Mouse (Mus musculus) fat pad, adult 2 months (tissue): ENCODE data around the gene Tmcc3.

ENCODE experiments used
- DNase-seq: peaks from one replicate; pipeline ENCODE4 v3.0.0-alpha.2; 2011; ENCODE audit warnings: low read depth, low spot score; ENCODE audit errors: extremely low read depth

Gene Tmcc3

DNA sequence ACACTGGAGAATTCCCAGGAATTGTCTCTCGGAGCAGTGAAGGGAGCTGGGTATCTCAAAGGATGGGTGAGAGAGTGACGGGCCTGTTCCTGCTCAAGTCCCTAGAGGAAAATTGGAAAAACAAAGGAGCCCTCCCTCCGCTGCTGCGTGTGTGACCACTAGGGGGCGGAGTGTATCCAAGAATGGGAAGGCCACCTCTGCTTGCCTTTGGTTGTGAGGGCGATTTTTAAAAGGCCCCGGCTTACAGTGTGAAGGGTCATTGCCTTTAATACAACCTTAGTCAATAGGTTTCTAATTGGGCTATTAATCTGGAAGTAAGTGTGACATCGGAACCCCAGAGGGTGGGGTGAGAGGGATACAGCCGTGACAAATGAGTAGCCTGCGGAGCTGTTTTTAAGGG, 311.9 kb downstream of the Tmcc3 start:
- no peak for DNase-seq

GRCm38 (mm10) chr10:94625036-94625435, 313.3 kb downstream of the Tmcc3 start:
- DNase-seq = no peak

DNA sequence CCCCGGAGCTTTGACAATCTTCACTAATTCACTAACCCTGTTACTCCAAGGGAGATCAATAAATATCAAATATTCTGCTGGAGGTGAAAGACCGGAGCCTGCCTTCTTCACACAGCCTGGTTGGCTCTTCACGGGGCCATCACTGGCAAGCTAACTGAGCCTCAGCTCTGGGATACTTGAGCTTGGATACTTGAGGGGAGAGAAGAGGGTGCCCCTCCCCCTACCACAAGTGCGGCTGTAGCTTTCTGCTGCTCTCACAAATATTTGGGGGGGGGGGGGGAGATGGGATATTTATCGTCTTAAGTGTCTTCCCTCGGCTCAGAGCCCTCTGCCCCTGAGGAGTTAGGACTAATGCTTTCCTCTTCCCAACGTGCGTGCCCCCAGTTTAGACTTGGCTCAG, 313.9 kb downstream of the Tmcc3 start:
- DNase-seq = no peak

- no peak for DNase-seq
Measured at GRCm38 (mm10) chr10:94630771-94631280, 319.1 kb downstream of the Tmcc3 start.

DNA sequence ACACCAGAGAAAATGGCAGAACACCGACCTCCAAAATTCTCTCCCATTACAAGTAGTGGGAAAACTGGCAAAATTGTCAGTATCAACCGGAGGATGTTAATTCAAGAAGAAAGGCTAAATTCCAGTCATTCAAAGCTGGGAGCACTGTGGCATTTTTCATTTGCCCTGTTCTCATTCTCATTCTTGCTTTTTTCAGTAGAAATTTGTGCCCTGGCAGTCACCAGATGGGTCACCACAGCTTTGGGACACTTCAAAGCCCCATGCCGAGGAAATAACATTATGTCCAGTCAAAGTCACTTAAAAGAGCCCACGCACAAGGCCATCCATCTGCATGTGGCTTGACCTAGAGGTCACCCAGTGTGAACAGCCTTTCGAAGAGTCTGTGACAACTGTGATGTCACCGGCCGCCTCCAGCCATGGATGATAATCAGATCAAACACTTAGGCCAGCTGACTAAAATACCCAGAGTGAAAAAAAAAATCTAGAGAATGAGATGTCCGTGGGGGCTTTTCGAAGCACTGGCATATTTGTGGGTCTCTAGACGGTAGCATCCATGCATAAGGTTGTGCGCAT, 319.9 kb downstream of the Tmcc3 start:
- DNase-seq = no peak

DNA sequence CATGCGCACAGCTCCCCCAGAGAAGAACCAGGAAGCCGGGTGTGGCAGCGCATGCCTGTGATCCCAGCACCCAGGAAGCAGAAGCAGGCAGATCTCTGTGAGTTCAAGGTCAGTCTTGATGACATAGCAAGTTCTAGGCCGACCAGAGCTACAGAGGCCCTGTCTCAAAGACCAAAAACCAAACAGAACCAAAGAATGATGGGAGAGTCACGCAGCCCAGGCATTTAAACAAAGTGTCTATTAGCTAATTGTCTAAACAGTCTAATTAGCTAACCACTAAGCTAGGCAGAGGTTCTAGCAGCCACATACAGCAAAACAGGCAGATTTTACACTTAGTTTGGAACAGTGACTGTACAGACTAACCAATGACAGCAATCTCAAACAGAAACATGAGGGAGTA, 320.5 kb downstream of the Tmcc3 start:
- no peak for DNase-seq

DNA sequence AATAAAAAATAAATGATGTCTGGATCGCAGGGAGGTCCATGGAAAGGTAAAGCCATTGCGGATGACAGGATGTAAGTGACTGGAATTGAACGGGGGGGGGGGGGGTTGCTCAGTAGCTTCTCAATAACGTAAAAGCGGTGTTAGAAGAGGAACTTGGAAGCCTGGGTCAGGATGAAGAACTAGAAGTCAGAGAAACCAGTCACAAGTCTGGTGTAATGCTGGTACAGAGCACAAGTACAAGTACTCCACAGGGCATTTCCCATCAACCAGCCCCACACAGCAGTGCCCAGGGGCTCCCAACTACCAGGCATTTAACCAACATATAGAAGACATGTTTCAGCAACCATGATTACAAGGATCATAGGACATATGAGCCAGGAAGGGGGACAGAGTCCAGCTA, 326.9 kb downstream of the Tmcc3 start:
- no peak for DNase-seq

DNA sequence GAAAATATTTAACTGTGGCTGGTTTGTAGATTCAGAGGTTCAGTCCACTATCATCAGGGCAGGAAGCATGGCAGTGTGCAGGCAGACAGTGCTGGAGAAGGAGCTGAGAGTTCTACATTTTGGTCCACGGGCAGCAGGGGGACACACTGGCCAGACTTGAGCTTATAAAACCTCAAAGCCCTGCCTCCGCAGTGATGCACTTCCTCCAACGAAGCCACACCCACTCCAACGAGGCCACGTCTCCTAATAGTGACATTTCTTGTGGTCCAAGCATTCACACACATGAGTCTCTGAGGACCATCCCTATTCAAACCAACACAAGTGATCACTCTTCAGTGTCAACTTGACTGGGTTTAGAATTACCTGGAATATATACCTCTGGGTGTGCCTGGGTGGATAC, 327.5 kb downstream of the Tmcc3 start:
- DNase-seq = no peak

GRCm38 (mm10) chr10:94640067-94640466, 328.3 kb downstream of the Tmcc3 start:
- no peak for DNase-seq
